Mouse (Mus musculus) monocyte, adult 5-6 weeks (primary cell): Measurements from ENCODE around the gene Gpc2. TPM values are rescaled to one million over a fixed set of nuclear protein-coding genes. Genes with fewer than 3 reads are reported as not detected.
A peak's percentile ranks its signal among the peaks of the same experiment; 100 is the strongest.

Experiments used
- ATAC-seq: fragments of 153-309, 156-312 bp; replicated peaks from 2 replicates; pipeline ENCODE4 v1.8.0; 2017; ENCODE audit warnings: mild to moderate bottlenecking; ENCODE audit not compliant: low TSS enrichment, insufficient number of reproducible peaks, severe bottlenecking, poor library complexity, low FRiP score
- total RNA-seq: library from RNA; stranded (forward); fragments of 200-1000, 200-491, 200-594 nt; gene quantifications from 3 replicates; pipeline ENCODE4 v1.2.3, GENCODE M21; 2017

Gpc2 gene
- total RNA-seq: 0.53 to 0.87 TPM (median 0.67 TPM) in 3 replicates

DNA sequence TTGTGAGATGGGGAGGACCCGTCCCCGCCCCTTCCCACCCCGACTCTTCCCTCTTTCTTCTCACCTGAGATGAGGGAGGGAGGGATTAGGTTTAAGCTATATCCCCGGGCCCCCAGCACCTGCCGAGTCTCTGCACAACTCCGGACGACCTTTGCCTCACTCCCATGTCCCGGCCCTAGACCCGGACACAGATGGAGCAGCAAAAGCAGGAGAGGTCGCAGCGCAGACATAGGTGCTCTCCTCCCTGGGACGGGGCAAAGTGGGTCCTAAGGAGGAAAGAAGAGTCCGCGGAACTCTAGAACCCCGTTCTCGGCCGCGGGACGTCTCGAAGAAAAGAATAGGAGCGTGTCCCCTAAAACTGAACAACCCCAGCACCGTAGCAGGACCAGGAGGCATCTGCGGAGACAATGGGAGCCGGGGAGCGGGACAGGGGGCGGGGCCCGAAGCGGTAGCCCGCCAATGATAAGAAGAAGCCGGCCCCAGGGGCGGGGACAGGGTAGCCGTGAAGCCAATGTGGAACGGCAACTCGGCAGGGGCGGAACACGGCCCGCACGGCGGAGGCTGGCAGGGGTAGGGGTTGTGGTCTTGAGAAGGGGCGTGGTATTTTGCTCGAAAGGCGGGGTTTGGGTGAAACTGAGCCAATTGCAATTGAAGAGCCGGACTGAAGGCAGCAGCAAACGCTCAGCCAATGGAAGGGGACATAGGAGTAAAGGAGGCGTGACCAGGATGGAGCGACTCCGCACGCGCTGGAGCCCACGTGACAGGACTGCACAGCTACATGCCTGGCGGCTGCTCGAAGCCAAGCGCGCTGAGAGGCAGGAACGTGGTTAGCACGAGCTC, at the start of gene Gpc2, which contains the start of the genes Gm43720 and Stag3:
Gpc2 (minus strand) TSS at position 421 of the 840 bp plus-strand sequence.
Gm43720 (minus strand) TSS at position 374 of the 840 bp plus-strand sequence.
Stag3 (plus strand) TSS at position 656 of the 840 bp plus-strand sequence.
- ATAC-seq: peak; percentile 92

DNA sequence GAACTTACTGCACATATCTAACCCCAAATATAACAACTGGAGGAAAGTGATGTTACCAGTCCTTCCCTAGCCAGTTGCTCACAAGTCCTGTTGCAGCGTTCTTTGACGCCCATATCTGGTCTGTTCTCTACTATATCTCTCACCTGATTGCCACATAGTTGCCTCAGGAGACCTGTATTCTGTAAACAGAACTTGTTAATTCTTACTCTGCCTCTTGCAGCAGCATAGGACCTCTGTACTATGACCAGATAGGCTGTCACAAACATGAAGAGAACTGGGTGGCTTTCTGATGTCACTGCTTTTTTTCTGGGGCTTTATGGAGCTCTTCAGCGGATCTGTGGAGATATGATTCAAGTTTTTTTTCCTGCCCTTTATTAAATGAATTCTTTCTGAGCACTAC, 33.0 kb upstream of the Gpc2 start:
- no peak for ATAC-seq

DNA sequence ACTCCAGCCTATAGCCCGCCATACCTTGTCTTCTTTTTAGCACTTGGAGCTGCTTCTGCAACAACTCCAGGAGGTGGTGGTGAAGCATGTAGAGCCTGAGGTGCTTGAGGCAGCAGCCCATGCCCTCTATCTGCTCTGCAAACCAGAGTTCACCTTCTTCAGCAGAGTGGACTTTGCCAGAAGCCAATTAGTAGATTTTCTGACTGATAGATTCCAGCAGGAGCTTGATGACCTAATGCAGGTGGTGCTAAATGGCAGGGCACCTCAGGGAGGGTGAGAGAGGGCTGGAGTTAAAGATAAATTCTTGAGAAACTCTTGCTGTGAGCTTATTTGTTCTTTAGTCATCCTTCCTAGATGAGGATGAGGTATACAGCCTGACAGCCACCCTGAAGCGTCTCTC, 19.8 kb upstream of the Gpc2 start:
- no peak for ATAC-seq

DNA sequence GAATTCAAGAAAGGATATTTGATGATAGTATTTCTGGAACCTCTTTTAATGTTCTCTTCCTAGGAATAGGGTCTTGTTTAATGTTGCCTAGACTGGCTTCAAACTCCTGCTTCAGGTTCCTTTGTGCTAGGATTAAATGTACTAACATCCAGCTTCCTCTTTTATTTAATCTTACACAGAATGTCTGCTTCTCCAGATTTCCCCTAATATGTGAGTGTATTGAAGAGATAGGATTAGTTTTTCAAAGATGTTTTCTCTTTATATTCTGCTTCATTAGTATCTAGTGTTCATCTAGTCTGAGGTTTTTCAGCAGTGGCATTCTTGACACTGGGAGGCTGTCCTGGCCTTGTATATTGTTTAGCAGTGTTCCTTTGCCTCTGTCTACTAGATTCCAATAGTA, 14.4 kb upstream of the Gpc2 start:
- no peak for ATAC-seq

DNA sequence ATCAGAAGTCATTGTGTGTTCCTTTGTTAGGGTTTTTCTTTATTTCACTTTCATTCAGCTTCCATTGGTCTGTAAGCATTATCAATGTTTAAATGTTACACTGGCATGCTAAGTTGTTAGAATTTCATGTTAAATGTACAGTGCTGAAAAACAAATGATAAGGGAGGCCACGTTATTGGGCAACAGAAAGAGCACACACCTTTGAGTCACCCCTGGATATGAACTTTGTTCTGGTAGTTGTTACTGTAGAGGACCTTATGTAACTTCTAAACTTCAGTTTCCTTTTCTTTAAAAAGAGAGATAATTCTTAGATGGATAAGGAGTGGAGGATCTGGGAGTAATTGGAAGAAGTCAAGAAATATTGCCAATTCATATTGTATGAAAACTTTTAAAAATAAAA, 11.8 kb upstream of the Gpc2 start:
- no peak for ATAC-seq

DNA sequence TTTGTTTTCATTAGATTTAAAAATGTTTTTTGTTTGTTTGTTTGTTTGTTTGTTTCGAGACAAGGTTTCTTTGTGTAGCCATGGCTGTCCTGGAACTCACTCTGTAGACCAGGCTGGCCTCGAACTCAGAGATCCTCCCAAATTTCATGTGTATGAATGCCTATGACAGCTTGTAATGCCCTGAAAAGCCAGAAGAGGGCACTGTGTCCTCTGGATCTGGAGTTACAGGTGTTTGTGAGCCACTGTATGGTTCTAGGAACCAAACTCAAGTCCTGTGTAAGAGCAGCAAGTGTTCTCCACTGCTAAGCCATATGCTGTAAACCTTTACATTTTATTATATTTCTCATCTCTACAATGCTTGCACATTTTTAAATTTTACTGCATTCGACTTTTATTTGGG, 8.1 kb upstream of the Gpc2 start:
- ATAC-seq: no peak

DNA sequence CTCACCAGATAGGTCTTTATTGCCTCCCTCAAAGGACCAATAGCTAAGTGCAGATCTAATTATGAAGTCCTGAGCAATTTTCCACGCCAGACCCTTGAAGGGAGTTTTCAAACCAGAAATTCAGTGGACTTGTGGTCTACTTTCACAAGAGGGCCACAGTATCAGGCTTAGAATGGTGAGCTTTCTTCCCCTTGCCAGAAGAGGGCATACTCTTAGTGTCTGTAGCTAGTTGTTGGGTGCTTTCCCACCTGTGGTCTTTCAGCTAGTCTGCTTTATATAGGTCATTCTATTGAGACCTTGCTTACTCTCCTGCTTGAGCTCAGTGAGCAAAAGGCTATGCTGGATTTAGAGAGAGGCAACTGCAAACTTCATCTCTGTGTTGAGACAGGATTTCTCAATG, 3.7 kb upstream of the Gpc2 start:
- no peak for ATAC-seq

DNA sequence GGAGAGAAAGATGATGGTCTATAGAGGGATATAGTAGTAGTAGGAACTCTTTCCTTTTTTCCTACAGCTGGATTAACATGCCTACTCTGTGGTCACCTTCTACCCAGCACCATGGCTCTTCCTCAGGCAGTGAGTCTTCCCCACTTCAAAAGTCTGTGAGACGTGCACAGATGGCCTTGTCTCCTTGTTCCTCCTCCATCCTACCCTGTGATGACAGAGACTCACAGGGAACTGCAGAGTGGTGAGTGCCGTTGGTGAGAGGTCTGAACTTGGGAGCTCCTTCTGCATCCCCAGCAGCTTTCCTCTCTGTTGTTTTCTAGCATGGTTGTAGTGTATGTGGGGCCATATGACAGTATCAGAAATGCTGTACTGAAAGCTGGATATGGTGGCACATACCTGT, 2.0 kb upstream of the Gpc2 start:
- ATAC-seq: no peak

DNA sequence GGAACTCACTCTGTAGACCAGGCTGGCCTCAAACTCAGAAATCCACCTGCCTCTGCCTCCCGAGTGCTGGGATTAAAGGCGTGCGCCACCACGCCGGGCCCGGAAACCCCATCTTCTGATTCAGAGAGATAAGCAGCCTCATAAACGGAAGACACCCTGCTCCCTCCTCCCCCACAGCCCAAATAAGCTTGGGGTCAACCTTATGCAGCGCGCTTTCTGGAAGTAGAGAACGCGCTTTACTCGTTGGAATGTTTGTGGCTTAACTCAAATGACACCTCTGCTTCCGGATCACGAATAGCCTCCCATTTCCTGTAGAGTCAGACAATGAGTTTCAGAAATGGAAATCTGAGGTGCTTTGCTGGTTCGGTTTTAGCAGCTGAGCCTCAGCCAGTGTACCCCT, 1.0 kb upstream of the Gpc2 start:
- no peak for ATAC-seq

DNA sequence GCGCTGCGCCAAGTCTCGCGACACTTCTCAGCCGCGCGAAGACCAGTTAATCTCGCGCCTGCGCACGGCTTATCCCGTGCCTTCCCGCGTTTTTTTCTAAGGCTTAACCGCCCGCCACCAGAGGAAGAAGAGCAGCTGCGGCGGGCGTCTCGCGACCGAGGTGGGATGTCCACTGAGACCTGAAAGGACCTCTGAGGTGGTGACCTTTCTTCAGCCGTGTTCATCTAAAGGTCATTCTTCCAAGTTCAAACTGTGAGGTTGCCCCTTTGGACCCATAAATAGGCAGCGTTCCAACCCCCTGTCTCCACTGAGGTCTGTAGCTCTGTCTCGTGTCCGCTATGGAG, 592 bp upstream of the Gpc2 start:
- ATAC-seq: no peak

DNA sequence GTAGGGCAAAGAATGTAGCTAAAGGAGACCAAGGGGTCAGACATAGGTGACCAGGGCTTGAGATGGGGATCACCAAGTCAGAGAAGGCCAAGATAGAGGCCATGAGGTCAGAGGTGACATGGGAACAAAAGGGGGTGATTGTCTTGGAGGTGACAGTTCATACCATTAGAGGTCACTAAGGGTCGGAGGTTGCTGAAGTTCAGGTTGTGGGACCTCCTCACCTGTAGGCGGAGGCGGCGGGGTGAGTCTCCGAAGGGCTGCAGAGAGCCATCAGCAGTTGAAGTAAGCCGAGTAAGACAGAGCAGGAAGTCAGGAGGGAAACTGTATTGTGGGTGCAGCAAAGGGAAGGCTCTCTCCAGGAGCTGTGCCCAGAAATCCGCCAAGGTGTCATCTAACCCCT, 1.8 kb downstream of the Gpc2 start:
- no peak for ATAC-seq

DNA sequence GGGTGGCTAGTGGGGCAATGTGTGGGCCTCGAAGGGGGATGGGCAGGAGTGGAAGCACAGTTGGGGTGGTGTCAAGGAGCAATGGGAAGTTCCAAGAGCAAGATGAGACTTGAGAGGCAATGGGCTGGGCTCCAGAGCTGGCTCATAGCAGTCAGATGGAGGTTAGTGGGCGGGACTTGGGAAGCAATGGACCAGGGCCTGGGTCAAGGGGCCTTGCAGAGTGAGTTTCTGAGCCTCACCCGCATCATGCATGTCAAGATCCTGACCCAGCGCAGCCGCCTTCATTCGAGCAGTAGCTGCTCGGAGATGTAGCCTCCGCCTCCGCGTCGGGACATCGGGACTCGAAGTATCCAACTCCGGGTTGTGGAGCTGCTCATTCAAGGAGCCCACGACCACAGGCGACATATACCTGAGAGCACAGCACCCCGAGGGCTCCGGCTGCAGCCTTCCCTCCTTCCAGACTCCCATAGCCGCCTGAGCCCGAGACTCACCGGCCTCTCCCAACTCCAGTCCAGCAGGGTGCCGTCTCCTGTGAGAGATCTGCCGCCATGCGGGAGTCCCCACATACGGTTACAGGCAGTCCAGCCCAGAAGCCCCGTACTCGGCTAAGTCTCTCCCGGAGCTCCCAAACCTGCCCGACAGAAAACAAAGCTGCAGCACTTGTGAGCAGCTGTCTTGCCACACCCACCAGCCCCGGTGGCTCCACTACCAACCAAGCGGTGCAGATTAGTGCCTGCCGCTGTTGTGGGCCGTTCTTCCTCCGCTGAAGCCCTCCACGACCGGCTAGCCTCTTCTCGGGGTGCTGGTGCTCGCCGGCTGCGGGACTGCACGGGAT, 4.4 kb downstream of the Gpc2 start:
- ATAC-seq: no peak

DNA sequence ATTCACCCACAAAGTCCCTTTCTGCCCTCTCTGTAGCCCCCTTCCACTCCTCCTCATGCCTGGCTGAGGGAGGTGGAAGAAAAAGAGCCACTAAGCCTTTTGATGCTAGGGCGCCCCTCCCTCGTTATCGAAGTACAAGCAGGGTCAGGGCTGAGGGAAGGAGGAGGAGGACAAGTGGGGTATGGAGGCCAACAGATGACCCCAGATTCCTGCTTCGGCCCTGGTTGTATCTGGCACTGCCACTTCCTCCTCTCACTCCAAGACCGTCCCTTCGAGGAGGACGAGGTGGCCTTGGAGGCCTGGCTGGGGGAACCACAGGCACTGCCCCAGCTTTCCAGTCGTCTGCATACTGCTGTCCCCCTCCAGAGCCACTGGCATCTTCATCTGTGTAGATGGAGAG, 5.6 kb downstream of the Gpc2 start:
- no peak for ATAC-seq

DNA sequence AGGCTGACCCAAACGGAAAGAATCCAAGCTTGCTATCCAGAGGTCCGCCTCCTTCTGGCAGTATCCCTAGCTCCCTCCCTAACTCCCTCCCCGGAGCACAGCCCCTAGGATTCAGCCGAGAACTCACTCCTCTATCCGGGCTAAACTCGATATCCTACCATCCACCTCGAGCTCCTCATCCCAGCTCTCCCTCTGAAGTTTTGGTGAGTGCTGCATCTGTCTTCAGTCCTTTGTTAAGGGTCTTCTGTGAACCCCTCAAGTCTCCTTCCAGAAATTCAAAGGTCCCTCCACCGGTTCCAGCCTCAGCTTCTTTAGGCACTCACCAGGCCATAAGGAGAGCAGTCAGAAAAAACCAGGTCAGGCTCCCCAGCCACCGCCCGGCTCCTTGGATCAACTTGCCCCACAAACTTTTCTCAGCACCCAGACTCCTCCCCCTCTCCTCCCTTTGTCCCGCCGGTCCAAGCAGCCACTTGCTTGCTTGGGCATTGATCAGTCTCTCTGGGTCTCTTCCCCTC, 7.3 kb downstream of the Gpc2 start, which contains the start of gene Gal3st4:
Gal3st4 (minus strand) TSS at position 432 of the 515 bp plus-strand sequence.
- ATAC-seq: no peak

DNA sequence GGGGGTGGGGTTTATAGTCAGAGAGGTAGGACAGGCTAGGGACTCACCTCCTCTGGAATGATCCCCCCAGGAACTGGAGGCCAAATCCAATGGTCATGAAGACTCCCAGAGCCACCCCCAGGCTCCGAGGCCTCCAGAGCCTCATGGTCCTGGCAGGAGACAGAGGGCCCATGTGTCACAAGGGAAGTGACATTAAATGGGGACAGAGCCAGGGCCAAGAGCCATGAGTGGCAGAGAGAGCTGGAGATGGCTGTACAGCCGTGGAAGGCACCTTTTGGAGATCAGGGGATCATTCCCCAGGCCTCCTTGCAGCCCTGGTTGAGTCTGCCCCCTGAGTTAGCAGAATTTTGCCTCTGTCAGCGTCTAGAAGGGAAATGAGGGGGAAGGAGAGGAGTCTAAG, 8.6 kb downstream of the Gpc2 start:
- no peak for ATAC-seq

DNA sequence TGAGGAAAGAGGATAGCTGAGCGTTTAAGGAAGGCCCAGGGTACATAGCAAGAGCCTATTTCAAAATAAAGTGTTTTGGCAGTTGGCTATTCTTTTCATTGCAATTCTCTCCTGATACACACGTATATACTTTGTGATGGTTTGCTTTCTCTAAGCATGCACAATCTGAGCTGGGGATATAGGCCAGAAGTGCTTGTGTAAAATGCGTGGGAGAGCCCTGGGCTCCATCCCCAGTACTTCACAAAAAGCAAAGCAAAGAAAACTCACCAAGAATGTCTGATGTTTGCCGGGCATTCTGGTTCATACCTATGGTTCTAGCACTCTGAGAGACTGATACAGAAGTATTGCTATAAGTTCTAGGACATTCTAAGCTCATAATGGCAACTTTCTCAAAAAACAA, 10.8 kb downstream of the Gpc2 start:
- no peak for ATAC-seq

DNA sequence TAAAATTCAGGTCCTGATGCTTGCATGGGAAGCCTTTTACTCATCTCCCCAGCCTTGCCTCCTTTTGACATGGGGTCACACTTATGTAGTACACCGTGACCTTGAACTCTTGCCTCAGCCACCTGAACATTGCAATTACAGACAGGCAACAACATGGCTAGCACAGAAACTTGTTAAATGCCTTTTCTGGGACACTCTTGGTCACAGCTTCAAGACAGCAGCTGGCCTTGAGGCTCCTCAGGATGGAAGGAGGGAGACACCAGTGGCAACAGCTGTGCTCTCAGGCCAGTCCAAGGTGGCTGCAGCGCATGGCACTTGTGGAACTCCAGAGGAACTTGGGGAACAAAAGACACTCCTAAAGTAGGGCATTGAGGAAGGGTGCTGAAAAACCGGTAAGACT, 12.7 kb downstream of the Gpc2 start:
- no peak for ATAC-seq

DNA sequence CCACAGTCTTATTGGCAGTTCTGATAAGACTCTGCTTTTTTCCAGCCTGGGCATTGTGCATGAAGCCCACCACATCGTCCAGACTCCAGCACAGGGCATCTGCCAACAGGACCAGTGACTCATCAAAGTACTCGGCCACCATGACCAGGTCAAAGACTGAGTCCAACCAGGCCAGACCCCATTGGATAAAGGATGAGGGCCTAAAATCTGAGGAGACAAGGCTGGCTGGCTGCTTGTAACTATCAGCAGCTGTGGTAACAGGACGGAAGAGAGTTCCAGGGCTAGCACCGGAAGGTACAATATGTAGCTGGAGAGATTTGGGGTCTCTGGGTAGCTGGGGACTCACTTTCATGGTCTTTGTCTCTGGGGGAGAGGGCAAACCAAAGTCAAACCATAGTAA, 14.1 kb downstream of the Gpc2 start:
- ATAC-seq: no peak

DNA sequence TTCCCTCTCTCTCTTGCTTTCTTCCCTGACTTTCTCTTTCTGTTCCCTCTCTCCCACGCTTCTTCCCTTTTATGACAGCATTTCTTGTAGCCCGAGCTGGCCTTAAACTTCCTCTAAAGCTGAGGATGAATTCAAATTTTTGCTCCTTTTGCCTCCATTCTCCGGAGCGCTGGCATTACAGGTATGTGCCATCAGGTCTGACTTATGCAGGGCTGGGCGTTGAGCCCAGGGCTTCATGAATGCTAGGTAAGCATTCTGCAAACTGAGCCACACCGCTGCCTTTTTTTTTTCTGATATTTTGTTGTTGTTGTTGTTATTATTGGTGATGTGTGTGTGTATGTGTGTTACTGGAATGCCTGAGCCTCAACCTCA, 15.6 kb downstream of the Gpc2 start:
- ATAC-seq: peak; percentile 7; the same call in 1 of the 2 replicates
